Mouse (Mus musculus): Measurements from ENCODE around the gene Aaas.

- no peak for TF ChIP-seq TAL1 (IDR thresholded peaks at IDR 0.05; ENCODE audit: low read length)
- TF ChIP-seq GATA1 (IDR thresholded peaks at IDR 0.05; ENCODE audit: low read length) = no peak
Observed at GRCm38 (mm10) chr15:102369972-102370371, 19.4 kb upstream of the Aaas start.

Measured in erythroblast, embryonic 14.5 days (primary cell).